Mouse (Mus musculus) intestine, embryonic 15.5 days (tissue): ENCODE results near the gene Aldh2. TPM values are rescaled to one million over a fixed set of nuclear protein-coding genes. Genes with fewer than 3 reads are reported as not detected.
"Not testable (repeated sequence)": the region's sequence is repeated elsewhere in the genome, so short reads cannot be mapped to it uniquely, and the experiment has no call there.

Experiments
- ATAC-seq: fragments of 200-750 bp; cut with Nextera tagmentation; 2 replicates; pipeline ENCODE4 v1.8.0; 2017; ENCODE audit warnings: moderate TSS enrichment, moderate library complexity
- H3K27ac ChIP-seq: fragments of 300-500 bp; sonication (generic); 2 replicates; pipeline ENCODE4 v1.5.1; 2015; ENCODE audit warnings: mild to moderate bottlenecking, inconsistent platforms
- H3K27me3 ChIP-seq: fragments of 300-500 bp; sonication (generic); replicated peaks from 2 replicates; pipeline ENCODE4 v1.6.1; 2015; ENCODE audit warnings: inconsistent platforms
- H3K36me3 ChIP-seq: fragments of 300-500 bp; sonication (generic); 2 replicates; pipeline ENCODE4 v1.6.1; 2015; ENCODE audit warnings: inconsistent platforms
- H3K4me1 ChIP-seq: fragments of 300-500 bp; sonication (generic); replicated peaks from 2 replicates; pipeline ENCODE4 v1.6.1; 2015; ENCODE audit warnings: inconsistent platforms
- H3K4me2 ChIP-seq: fragments of 300-500 bp; sonication (generic); replicated peaks from 2 replicates; pipeline ENCODE4 v1.6.1; 2015; ENCODE audit warnings: mild to moderate bottlenecking, inconsistent platforms
- H3K4me3 ChIP-seq: fragments of 300-500 bp; sonication (generic); replicated peaks from 2 replicates; pipeline ENCODE4 v1.5.1; 2015; ENCODE audit warnings: inconsistent platforms
- H3K9ac ChIP-seq: fragments of 300-500 bp; sonication (generic); 2 replicates; pipeline ENCODE4 v1.6.1; 2015; ENCODE audit warnings: inconsistent platforms
- H3K9me3 ChIP-seq: fragments of 300-500 bp; sonication (generic); 2 replicates; pipeline ENCODE4 v1.6.1; 2016; ENCODE audit warnings: inconsistent platforms
- WGBS: fragments of 180-500 bp; shearing (Covaris S2); methylation state at CpG from one replicate; pipeline ENCODE4 v1.1.7; 2015; 5-methylcytosine and 5-hydroxymethylcytosine counted together
- polyA plus RNA-seq: library from polyadenylated mRNA; unstranded; fragments of >200 nt; fragmentation: Nextera tagmentation; extraction: Ambion mirVana; gene quantifications from 2 replicates; pipeline ENCODE4 v1.2.1, GENCODE M21; 2015

The Aldh2 gene
- polyA plus RNA-seq, 1 experiment from 2014 or later, result 189 TPM

GRCm38 (mm10) chr5:121541235-121541634 is 52.4 kb downstream of the Aldh2 start:
- Histone ChIP-seq H3K9me3 (no peaks in the 10 kb centered on the region), H3K36me3 (no peaks in the 10 kb centered on the region), H3K4me2 (no peak overlapping the region), H3K4me1 (peaks cover 10% of the 10 kb centered on the region), H3K27me3 (no peaks in the 10 kb centered on the region), H3K4me3 (no peak overlapping the region), H3K27ac (no peak overlapping the region), H3K9ac (no peak overlapping the region)
- no peak for ATAC-seq
- 79% methylated on average over 7 of the region's 7 CpGs for WGBS

- Histone ChIP-seq H3K4me2 (no peak overlapping the region), H3K4me1 (peaks cover 10% of the 10 kb centered on the region), H3K27me3 (no peaks in the 10 kb centered on the region), H3K27ac (no peak overlapping the region), H3K9ac (no peak overlapping the region), H3K36me3 (peaks cover 7% of the 10 kb centered on the region; the same call in 1 of the 2 replicates), H3K4me3 (no peak overlapping the region), H3K9me3 (no peaks in the 10 kb centered on the region)
- 89% methylated on average over 5 of the region's 5 CpGs for WGBS
- no peak for ATAC-seq
These were observed 53.6 kb downstream of the Aldh2 start for GRCm38 (mm10) chr5:121540066-121540465.

- no peaks in the 10 kb centered on the region for H3K9me3 ChIP-seq
- H3K9ac ChIP-seq, result no peak overlapping the region
- no peaks in the 10 kb centered on the region for H3K4me1 ChIP-seq
- H3K4me2 ChIP-seq, result no peak overlapping the region
- no peak overlapping the region for H3K4me3 ChIP-seq
- H3K27me3 ChIP-seq, result no peaks in the 10 kb centered on the region
- peaks cover 25% of the 10 kb centered on the region for H3K36me3 ChIP-seq
- no peak for ATAC-seq
- H3K27ac ChIP-seq, result no peak overlapping the region
- 85% methylated on average over 2 of the region's 2 CpGs for WGBS
These were observed 56.0 kb downstream of the Aldh2 start for GRCm38 (mm10) chr5:121537588-121537987.

- WGBS, result 72% methylated on average over 7 of the region's 7 CpGs
- ATAC-seq, result no peak
- Histone ChIP-seq H3K4me1 (no peaks in the 10 kb centered on the region), H3K9me3 (no peaks in the 10 kb centered on the region), H3K4me2 (no peak overlapping the region), H3K27me3 (no peaks in the 10 kb centered on the region), H3K27ac (no peak overlapping the region), H3K9ac (no peak overlapping the region), H3K36me3 (peaks cover 30% of the 10 kb centered on the region), H3K4me3 (no peak overlapping the region)
These were observed 56.6 kb downstream of the Aldh2 start for GRCm38 (mm10) chr5:121536921-121537555.

GRCm38 (mm10) chr5:121535116-121535515 is 58.5 kb downstream of the Aldh2 start:
- 94% methylated on average over 3 of the region's 3 CpGs for WGBS
- Histone ChIP-seq H3K9ac (no peak overlapping the region), H3K36me3 (peaks cover 40% of the 10 kb centered on the region), H3K4me3 (no peak overlapping the region), H3K27ac (no peak overlapping the region), H3K4me2 (no peak overlapping the region), H3K4me1 (no peaks in the 10 kb centered on the region), H3K27me3 (no peaks in the 10 kb centered on the region), H3K9me3 (no peaks in the 10 kb centered on the region)
- no peak; the same call in 1 of the 2 replicates for ATAC-seq

GRCm38 (mm10) chr5:121534521-121534920 is 59.1 kb downstream of the Aldh2 start:
- no peaks in the 10 kb centered on the region for H3K27me3 ChIP-seq
- 98% methylated on average over 5 of the region's 5 CpGs for WGBS
- no peak overlapping the region for H3K27ac ChIP-seq
- H3K9ac ChIP-seq, result no peak overlapping the region
- no peaks in the 10 kb centered on the region for H3K4me1 ChIP-seq
- H3K36me3 ChIP-seq, result peaks cover 40% of the 10 kb centered on the region
- no peaks in the 10 kb centered on the region for H3K9me3 ChIP-seq
- no peak overlapping the region for H3K4me3 ChIP-seq
- H3K4me2 ChIP-seq, result no peak overlapping the region
- no peak for ATAC-seq

- H3K9ac ChIP-seq, result no peak overlapping the region
- H3K36me3 ChIP-seq, result peaks cover 53% of the 10 kb centered on the region
- no peaks in the 10 kb centered on the region for H3K9me3 ChIP-seq
- ATAC-seq, result no peak
- H3K4me2 ChIP-seq, result no peak overlapping the region
- no peak overlapping the region for H3K27ac ChIP-seq
- 81% methylated on average over 8 of the region's 8 CpGs for WGBS
- no peaks in the 10 kb centered on the region for H3K27me3 ChIP-seq
- H3K4me1 ChIP-seq, result no peaks in the 10 kb centered on the region
- H3K4me3 ChIP-seq, result no peak overlapping the region
These were observed 66.7 kb downstream of the Aldh2 start for GRCm38 (mm10) chr5:121526961-121527360.

GRCm38 (mm10) chr5:121526526-121526925 is 67.1 kb downstream of the Aldh2 start:
- WGBS, result 86% methylated on average over 7 of the region's 7 CpGs
- H3K9ac ChIP-seq, result no peak overlapping the region
- ATAC-seq, result no peak
- H3K27ac ChIP-seq, result no peak overlapping the region
- H3K9me3 ChIP-seq, result no peaks in the 10 kb centered on the region
- H3K4me3 ChIP-seq, result no peak overlapping the region
- H3K27me3 ChIP-seq, result no peaks in the 10 kb centered on the region
- peaks cover 53% of the 10 kb centered on the region for H3K36me3 ChIP-seq
- no peaks in the 10 kb centered on the region for H3K4me1 ChIP-seq
- H3K4me2 ChIP-seq, result no peak overlapping the region

GRCm38 (mm10) chr5:121525774-121526450 is 67.7 kb downstream of the Aldh2 start:
- peaks cover 53% of the 10 kb centered on the region for H3K36me3 ChIP-seq
- WGBS, result 82% methylated on average over 14 of the region's 14 CpGs
- H3K4me1 ChIP-seq, result no peaks in the 10 kb centered on the region
- no peaks in the 10 kb centered on the region for H3K27me3 ChIP-seq
- H3K9ac ChIP-seq, result no peak overlapping the region
- ATAC-seq, result no peak
- no peak overlapping the region for H3K4me3 ChIP-seq
- H3K27ac ChIP-seq, result no peak overlapping the region
- H3K9me3 ChIP-seq, result no peaks in the 10 kb centered on the region
- no peak overlapping the region for H3K4me2 ChIP-seq

GRCm38 (mm10) chr5:121519758-121520157 is 73.9 kb downstream of the Aldh2 start:
- not testable (repeated sequence) for H3K27me3 ChIP-seq, H3K4me3 ChIP-seq, H3K9ac ChIP-seq, H3K4me2 ChIP-seq, H3K9me3 ChIP-seq, ATAC-seq, H3K4me1 ChIP-seq, H3K27ac ChIP-seq
- H3K36me3 ChIP-seq, result peaks cover 18% of the 10 kb centered on the region
- WGBS, result 89% methylated on average over 9 of the region's 17 CpGs

- 91% methylated on average over 9 of the region's 9 CpGs for WGBS
- Histone ChIP-seq H3K27me3 (no peaks in the 10 kb centered on the region), H3K4me1 (no peaks in the 10 kb centered on the region), H3K9ac (no peak overlapping the region), H3K27ac (no peak overlapping the region), H3K9me3 (no peaks in the 10 kb centered on the region), H3K4me2 (no peak overlapping the region), H3K36me3 (0 out of 2 replicates have a peak, but pooled peaks cover 12% of the 10 kb centered on the region), H3K4me3 (no peak overlapping the region)
- no peak for ATAC-seq
These were observed 74.6 kb downstream of the Aldh2 start for GRCm38 (mm10) chr5:121518983-121519382.
